Mouse (Mus musculus): Measurements from ENCODE around the gene Gphb5. TPM values are rescaled to one million over a fixed set of nuclear protein-coding genes. Genes with fewer than 3 reads are reported as not detected.
A peak's percentile ranks its signal among the peaks of the same experiment; 100 is the strongest.

Gene Gphb5
- polyA plus RNA-seq (2015; fragmentation: Nextera tagmentation; extraction: Ambion mirVana), result not detected in 2 replicates

- no peak for ATAC-seq
- no peak within 1 kb of the TSS for H3K4me3 ChIP-seq (ENCODE audit: low read depth, low read length)
- TF ChIP-seq CTCF (IDR thresholded peaks at IDR 0.05; ENCODE audit: low read depth), result no peak
These were observed at the start of gene Gphb5 for GRCm38 (mm10) chr12:75416681-75417080. Gphb5 (minus strand) TSS chr12:75416781.

GRCm38 (mm10) chr12:75466206-75466605 is 49.6 kb upstream of the Gphb5 start:
- ATAC-seq, result no peak
- Histone ChIP-seq H3K9me3 (ENCODE audit: control insufficient read depth) (no peaks in the 10 kb centered on the region), H3K36me3 (ENCODE audit: control insufficient read depth, insufficient read depth) (peaks cover 28% of the 10 kb centered on the region), H3K27ac (ENCODE audit: low read depth, low read length) (no peak overlapping the region), H3K27me3 (replicated peaks; ENCODE audit: control insufficient read depth, insufficient read depth, low read length) (no peaks in the 10 kb centered on the region), H3K4me1 (replicated peaks; ENCODE audit: control insufficient read depth, insufficient read depth, low read length) (no peaks in the 10 kb centered on the region), H3K4me2 (replicated peaks; ENCODE audit: low read depth) (no peak overlapping the region), H3K4me3 (ENCODE audit: low read depth, low read length) (no peak overlapping the region), H3K9ac (ENCODE audit: low read depth, low read length) (no peak overlapping the region)
- no peak for TF ChIP-seq CTCF (IDR thresholded peaks at IDR 0.05; ENCODE audit: low read depth)
- WGBS, result 85% methylated on average over 7 of the region's 7 CpGs

More at GRCm38 (mm10) chr12:75416681-75417080, at the start of gene Gphb5:
- H3K36me3 ChIP-seq (ENCODE audit: control insufficient read depth, insufficient read depth), result no peaks in the 10 kb centered on the region
- no peak within 1 kb of the TSS for H3K4me2 ChIP-seq (replicated peaks; ENCODE audit: low read depth)
- H3K9me3 ChIP-seq (ENCODE audit: control insufficient read depth), result no peaks in the 10 kb centered on the region
- no peak within 1 kb of the TSS for H3K27ac ChIP-seq (ENCODE audit: low read depth, low read length)
- H3K4me1 ChIP-seq (replicated peaks; ENCODE audit: control insufficient read depth, insufficient read depth, low read length), result no peaks in the 10 kb centered on the region
- H3K9ac ChIP-seq (ENCODE audit: low read depth, low read length), result no peak within 1 kb of the TSS
- WGBS, result 88% methylated on average over 4 of the region's 4 CpGs
- no peaks in the 10 kb centered on the region for H3K27me3 ChIP-seq (replicated peaks; ENCODE audit: control insufficient read depth, insufficient read depth, low read length)

- H3K9ac ChIP-seq (ENCODE audit: low read depth, low read length), result no peak overlapping the region
- H3K27me3 ChIP-seq (replicated peaks; ENCODE audit: control insufficient read depth, insufficient read depth, low read length), result no peaks in the 10 kb centered on the region
- no peak overlapping the region for H3K4me2 ChIP-seq (replicated peaks; ENCODE audit: low read depth)
- peaks cover 41% of the 10 kb centered on the region for H3K36me3 ChIP-seq (ENCODE audit: control insufficient read depth, insufficient read depth)
- no peak for ATAC-seq
- TF ChIP-seq CTCF (IDR thresholded peaks at IDR 0.05; ENCODE audit: low read depth), result peak; percentile 81
- no peaks in the 10 kb centered on the region for H3K4me1 ChIP-seq (replicated peaks; ENCODE audit: control insufficient read depth, insufficient read depth, low read length)
- WGBS, result 76% methylated on average over 9 of the region's 9 CpGs
- no peaks in the 10 kb centered on the region for H3K9me3 ChIP-seq (ENCODE audit: control insufficient read depth)
- H3K27ac ChIP-seq (ENCODE audit: low read depth, low read length), result no peak overlapping the region
- no peak overlapping the region for H3K4me3 ChIP-seq (ENCODE audit: low read depth, low read length)
These were observed 47.6 kb upstream of the Gphb5 start for GRCm38 (mm10) chr12:75464016-75464769.

- WGBS, result 87% methylated on average over 5 of the region's 5 CpGs
- H3K36me3 ChIP-seq (ENCODE audit: control insufficient read depth, insufficient read depth), result peaks cover 38% of the 10 kb centered on the region
- no peak for TF ChIP-seq CTCF (IDR thresholded peaks at IDR 0.05; ENCODE audit: low read depth)
- H3K4me3 ChIP-seq (ENCODE audit: low read depth, low read length), result no peak overlapping the region
- no peak overlapping the region for H3K27ac ChIP-seq (ENCODE audit: low read depth, low read length)
- H3K4me1 ChIP-seq (replicated peaks; ENCODE audit: control insufficient read depth, insufficient read depth, low read length), result no peaks in the 10 kb centered on the region
- no peak for ATAC-seq
- no peak overlapping the region for H3K4me2 ChIP-seq (replicated peaks; ENCODE audit: low read depth)
- H3K9ac ChIP-seq (ENCODE audit: low read depth, low read length), result no peak overlapping the region
- H3K9me3 ChIP-seq (ENCODE audit: control insufficient read depth), result no peaks in the 10 kb centered on the region
- H3K27me3 ChIP-seq (replicated peaks; ENCODE audit: control insufficient read depth, insufficient read depth, low read length), result no peaks in the 10 kb centered on the region
These were observed 44.0 kb upstream of the Gphb5 start for GRCm38 (mm10) chr12:75460561-75460960.

GRCm38 (mm10) chr12:75459656-75460055 is 43.1 kb upstream of the Gphb5 start:
- Histone ChIP-seq H3K4me1 (replicated peaks; ENCODE audit: control insufficient read depth, insufficient read depth, low read length) (no peaks in the 10 kb centered on the region), H3K27ac (ENCODE audit: low read depth, low read length) (no peak overlapping the region), H3K4me2 (replicated peaks; ENCODE audit: low read depth) (no peak overlapping the region), H3K9me3 (ENCODE audit: control insufficient read depth) (no peaks in the 10 kb centered on the region), H3K4me3 (ENCODE audit: low read depth, low read length) (no peak overlapping the region), H3K9ac (ENCODE audit: low read depth, low read length) (no peak overlapping the region), H3K27me3 (replicated peaks; ENCODE audit: control insufficient read depth, insufficient read depth, low read length) (no peaks in the 10 kb centered on the region), H3K36me3 (ENCODE audit: control insufficient read depth, insufficient read depth) (peaks cover 34% of the 10 kb centered on the region)
- no peak for ATAC-seq
- no peak for TF ChIP-seq CTCF (IDR thresholded peaks at IDR 0.05; ENCODE audit: low read depth)
- 92% methylated on average over 5 of the region's 5 CpGs for WGBS

GRCm38 (mm10) chr12:75453441-75453840 is 36.9 kb upstream of the Gphb5 start:
- Histone ChIP-seq H3K4me1 (replicated peaks; ENCODE audit: control insufficient read depth, insufficient read depth, low read length) (no peaks in the 10 kb centered on the region), H3K27ac (ENCODE audit: low read depth, low read length) (no peak overlapping the region), H3K27me3 (replicated peaks; ENCODE audit: control insufficient read depth, insufficient read depth, low read length) (no peaks in the 10 kb centered on the region), H3K4me3 (ENCODE audit: low read depth, low read length) (no peak overlapping the region), H3K36me3 (ENCODE audit: control insufficient read depth, insufficient read depth) (peaks cover 24% of the 10 kb centered on the region), H3K4me2 (replicated peaks; ENCODE audit: low read depth) (no peak overlapping the region), H3K9me3 (ENCODE audit: control insufficient read depth) (no peaks in the 10 kb centered on the region), H3K9ac (ENCODE audit: low read depth, low read length) (no peak overlapping the region)
- no peak for ATAC-seq
- no peak for TF ChIP-seq CTCF (IDR thresholded peaks at IDR 0.05; ENCODE audit: low read depth)
- WGBS, result 82% methylated on average over 6 of the region's 6 CpGs

Measured in intestine, postnatal 0 days (tissue).